Mouse (Mus musculus): Measurements from ENCODE around the gene Hoxd9.

DNA sequence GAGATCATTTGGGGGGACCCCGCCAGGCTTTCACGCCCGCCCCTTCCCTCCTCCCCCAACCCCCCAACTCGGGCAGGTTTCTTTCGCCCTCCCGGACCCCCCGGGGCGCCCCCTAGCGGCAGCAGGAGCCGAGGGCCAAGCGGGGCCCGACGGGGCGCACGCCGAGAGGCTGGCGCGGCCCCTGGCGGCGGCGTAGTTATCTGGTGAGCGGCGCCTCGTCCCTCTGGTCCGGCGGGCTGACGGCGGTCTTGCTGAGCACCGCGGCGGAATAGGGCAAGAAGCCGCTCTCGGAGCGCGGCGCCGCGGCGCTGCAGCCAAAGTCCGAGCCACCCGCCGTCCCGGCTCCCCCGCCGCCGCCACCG is 42.1 kb upstream of the Hoxd9 start:
- TF ChIP-seq TAL1 (IDR thresholded peaks at IDR 0.05; ENCODE audit: low read length) (no peak), USF1 (IDR thresholded peaks at IDR 0.05; ENCODE audit: low read depth, low read length) (no peak), EP300 (IDR thresholded peaks at IDR 0.05; ENCODE audit: low read depth in 1 of 2, low read length in 2 of 2) (no peak), CTCF (IDR thresholded peaks at IDR 0.05 in 2 of 3, conservative IDR thresholded peaks at IDR 0.05 in 1 of 3; ENCODE audit: control insufficient read depth in 1 of 3, insufficient read depth in 1 of 3, low read depth in 2 of 3, low read length in 3 of 3, poor library complexity in 1 of 3, severe bottlenecking in 1 of 3) (no peak)
